Mouse (Mus musculus) neural tube, embryonic 11.5 days (tissue): ENCODE measurements at regions not wholly inside any gene's neighbourhood (a gene's known extent, or its start where the extent isn't known, plus 50 kb on each side); places are given as distances from the start of the nearest gene placed in this dataset.
A peak's percentile ranks its signal among the peaks of the same experiment; 100 is the strongest.
"Not testable (repeated sequence)": the region's sequence is repeated elsewhere in the genome, so short reads cannot be mapped to it uniquely, and the experiment has no call there.

Source experiments
- ATAC-seq: fragments of 200-750 bp; cut with Nextera tagmentation; 2 replicates; pipeline ENCODE4 v1.8.0; 2017; ENCODE audit warnings: moderate number of reproducible peaks, mild to moderate bottlenecking, moderate TSS enrichment, moderate library complexity; ENCODE audit not compliant: insufficient read depth, low FRiP score, low TSS enrichment
- DNase-seq: peaks from one replicate; pipeline ENCODE4 v3.0.0-alpha.2; 2015; ENCODE audit warnings: low spot score
- H3K27ac ChIP-seq: fragments of 300-500 bp; sonication (generic); 2 replicates; pipeline ENCODE4 v1.5.1; 2014; ENCODE audit warnings: low read depth, mild to moderate bottlenecking, low read length
- H3K27me3 ChIP-seq: fragments of 300-500 bp; sonication (generic); 2 replicates; pipeline ENCODE4 v1.6.1; 2014; ENCODE audit warnings: mild to moderate bottlenecking, low read length, mixed read lengths; ENCODE audit not compliant: control insufficient read depth, insufficient read depth
- H3K36me3 ChIP-seq: fragments of 300-500 bp; sonication (generic); 2 replicates; pipeline ENCODE4 v1.6.1; 2014; ENCODE audit warnings: mild to moderate bottlenecking, low read length, moderate library complexity, mixed read lengths; ENCODE audit not compliant: control insufficient read depth, insufficient read depth
- H3K4me1 ChIP-seq: fragments of 300-500 bp; sonication (generic); 2 replicates; pipeline ENCODE4 v1.6.1; 2014; ENCODE audit warnings: low read length, mixed read lengths; ENCODE audit not compliant: control insufficient read depth, insufficient read depth
- H3K4me2 ChIP-seq: fragments of 300-500 bp; sonication (generic); 2 replicates; pipeline ENCODE4 v1.6.1; 2014; ENCODE audit warnings: low read depth, mild to moderate bottlenecking, moderate library complexity
- H3K4me3 ChIP-seq: fragments of 300-500 bp; sonication (generic); 2 replicates; pipeline ENCODE4 v1.5.1; 2014; ENCODE audit warnings: low read depth, low read length
- H3K9ac ChIP-seq: fragments of 300-500 bp; sonication (generic); 2 replicates; pipeline ENCODE4 v1.6.1; 2014; ENCODE audit warnings: mild to moderate bottlenecking, low read length
- H3K9me3 ChIP-seq: fragments of 300-500 bp; sonication (generic); 2 replicates; pipeline ENCODE4 v1.6.1; 2016; ENCODE audit warnings: low read length; ENCODE audit not compliant: control insufficient read depth
- WGBS: fragments of 180-500 bp; shearing (Covaris S2); extraction: QIAGEN DNeasy Blood & Tissue Kit; methylation state at CpG from one replicate; pipeline ENCODE4 v1.1.7; 2014; 5-methylcytosine and 5-hydroxymethylcytosine counted together

DNA sequence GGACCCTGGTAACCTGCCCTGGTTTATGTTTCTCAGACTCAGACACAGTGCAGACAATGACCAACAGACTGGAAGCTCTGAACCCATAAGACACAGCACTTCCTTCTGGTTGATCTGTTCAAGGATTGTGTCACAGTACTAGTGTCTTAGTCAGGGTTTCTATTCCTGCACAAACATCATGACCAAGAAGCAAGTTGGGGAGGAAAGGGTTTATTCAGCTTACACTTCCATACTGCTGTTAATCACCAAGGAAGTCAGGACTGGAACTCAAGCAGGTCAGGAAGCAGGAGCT is 65.8 kb upstream of the Tbl1xr1 start:
- H3K4me2 ChIP-seq, H3K36me3 ChIP-seq, H3K9me3 ChIP-seq, H3K4me3 ChIP-seq, H3K27ac ChIP-seq, H3K4me1 ChIP-seq, ATAC-seq, H3K27me3 ChIP-seq, H3K9ac ChIP-seq, DNase-seq: not testable (repeated sequence)

GRCm38 (mm10) chr3:22021360-22021935 is 55.0 kb upstream of the Tbl1xr1 start:
- WGBS: 95% methylated on average over 3 of the region's 3 CpGs
- no peaks in the 10 kb centered on the region for H3K4me1 ChIP-seq
- DNase-seq: no peak
- H3K9me3 ChIP-seq: no peaks in the 10 kb centered on the region
- no peak overlapping the region for H3K27ac ChIP-seq
- H3K9ac ChIP-seq: no peak overlapping the region
- no peak overlapping the region for H3K4me2 ChIP-seq
- H3K36me3 ChIP-seq: no peaks in the 10 kb centered on the region
- H3K27me3 ChIP-seq: no peaks in the 10 kb centered on the region
- H3K4me3 ChIP-seq: no peak overlapping the region
- no peak for ATAC-seq

- ATAC-seq (no peak), DNase-seq (no peak)
- Histone ChIP-seq H3K27me3 (no peaks in the 10 kb centered on the region), H3K4me1 (no peaks in the 10 kb centered on the region), H3K9me3 (no peaks in the 10 kb centered on the region), H3K4me2 (no peak overlapping the region), H3K27ac (no peak overlapping the region), H3K4me3 (no peak overlapping the region), H3K9ac (no peak overlapping the region), H3K36me3 (no peaks in the 10 kb centered on the region)
- 54% methylated on average over 2 of the region's 2 CpGs for WGBS
These were observed 54.0 kb upstream of the Tbl1xr1 start for GRCm38 (mm10) chr3:22022418-22022817.

DNA sequence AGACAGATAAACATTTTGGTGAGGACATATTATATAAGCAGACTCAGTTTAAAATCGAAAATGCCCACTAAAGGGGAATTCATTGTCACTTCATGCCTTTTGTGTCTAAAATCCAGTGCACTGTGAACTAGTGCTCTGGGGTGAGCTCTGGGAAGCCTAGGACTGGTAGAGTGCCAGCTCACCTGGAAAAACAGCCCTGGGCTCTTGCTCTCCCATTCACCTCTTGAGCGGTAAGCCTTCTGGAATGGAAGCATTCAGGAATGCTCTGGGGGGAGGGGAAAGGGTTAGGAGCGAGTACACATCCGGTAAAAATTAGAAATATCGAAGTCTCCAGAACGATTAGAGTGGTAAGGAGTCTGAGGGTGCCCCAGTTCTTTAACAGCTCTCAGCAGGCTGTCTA is 53.4 kb upstream of the Tbl1xr1 start:
- 79% methylated on average over 6 of the region's 6 CpGs for WGBS
- Histone ChIP-seq H3K4me1 (no peaks in the 10 kb centered on the region), H3K4me2 (no peak overlapping the region), H3K4me3 (no peak overlapping the region), H3K36me3 (no peaks in the 10 kb centered on the region), H3K27ac (no peak overlapping the region), H3K27me3 (no peaks in the 10 kb centered on the region), H3K9me3 (no peaks in the 10 kb centered on the region), H3K9ac (no peak overlapping the region)
- ATAC-seq (no peak), DNase-seq (no peak)

DNA sequence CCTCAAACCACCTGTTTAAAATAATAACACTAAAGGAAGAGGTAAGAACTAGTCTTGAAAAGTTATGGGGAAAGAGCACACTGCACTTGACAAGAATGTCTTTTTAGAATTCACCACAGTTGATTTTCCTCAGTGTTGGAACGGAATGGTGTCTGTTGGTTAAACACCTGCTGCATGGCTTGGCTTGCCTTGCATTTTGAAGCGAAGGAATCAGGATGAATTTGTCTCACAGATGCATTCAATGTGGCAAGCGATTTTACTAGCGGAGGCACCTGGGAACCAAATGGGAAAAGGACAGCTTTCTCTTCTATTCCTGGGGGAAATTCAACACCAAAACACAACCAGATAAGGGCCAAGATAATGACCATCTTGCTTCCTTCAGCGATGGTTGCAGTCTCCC is 52.9 kb upstream of the Tbl1xr1 start:
- Histone ChIP-seq H3K4me2 (no peak overlapping the region), H3K27me3 (no peaks in the 10 kb centered on the region), H3K36me3 (no peaks in the 10 kb centered on the region), H3K9me3 (no peaks in the 10 kb centered on the region), H3K4me1 (no peaks in the 10 kb centered on the region), H3K4me3 (no peak overlapping the region), H3K9ac (no peak overlapping the region), H3K27ac (no peak overlapping the region)
- 72% methylated on average over 5 of the region's 5 CpGs for whole genome bisulfite sequencing
- ATAC-seq (no peak), DNase-seq (no peak)

GRCm38 (mm10) chr3:22024200-22024599 is 52.3 kb upstream of the Tbl1xr1 start:
- Histone ChIP-seq H3K9ac (no peak overlapping the region), H3K4me1 (no peaks in the 10 kb centered on the region), H3K4me3 (no peak overlapping the region), H3K27me3 (no peaks in the 10 kb centered on the region), H3K4me2 (no peak overlapping the region), H3K9me3 (no peaks in the 10 kb centered on the region), H3K27ac (no peak overlapping the region), H3K36me3 (no peaks in the 10 kb centered on the region)
- WGBS: 12% methylated on average over 6 of the region's 6 CpGs
- ATAC-seq (peak; percentile 60; the same call in 1 of the 2 replicates), DNase-seq (peak; percentile 13)

GRCm38 (mm10) chr3:22025119-22025518 is 51.3 kb upstream of the Tbl1xr1 start:
- H3K27ac ChIP-seq: no peak overlapping the region
- WGBS: 12% methylated on average over 6 of the region's 6 CpGs
- H3K4me3 ChIP-seq: no peak overlapping the region
- ATAC-seq: no peak
- no peak overlapping the region for H3K9ac ChIP-seq
- no peaks in the 10 kb centered on the region for H3K9me3 ChIP-seq
- DNase-seq: peak; percentile 18
- no peak overlapping the region for H3K4me2 ChIP-seq
- no peaks in the 10 kb centered on the region for H3K36me3 ChIP-seq
- no peaks in the 10 kb centered on the region for H3K27me3 ChIP-seq
- no peaks in the 10 kb centered on the region for H3K4me1 ChIP-seq

DNA sequence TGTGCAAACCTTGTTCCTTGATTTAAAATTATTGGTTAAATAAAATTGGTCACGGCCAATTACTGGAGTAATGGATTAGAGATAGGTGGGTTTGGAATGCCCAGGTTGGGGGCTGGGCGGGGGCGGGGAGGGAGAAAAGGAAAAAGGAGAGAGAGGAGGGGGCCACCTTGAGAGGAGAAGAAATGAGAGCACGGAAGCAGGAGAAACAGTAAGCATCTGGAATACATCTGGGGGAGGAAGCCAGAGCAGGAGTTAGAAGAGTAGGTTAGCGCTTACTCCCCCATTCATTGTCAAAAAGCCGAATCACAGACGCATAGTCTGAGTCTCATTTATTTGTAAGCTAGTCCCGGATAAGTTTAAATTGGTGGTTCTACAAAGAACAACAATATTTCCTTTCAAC is 50.8 kb upstream of the Tbl1xr1 start:
- H3K4me2 ChIP-seq: no peak overlapping the region
- no peak for DNase-seq

More for the DNA sequence above, 50.8 kb upstream of the Tbl1xr1 start:
- ATAC-seq: no peak
- no peak overlapping the region for H3K4me3 ChIP-seq
- H3K27ac ChIP-seq: no peak overlapping the region
- H3K36me3 ChIP-seq: no peaks in the 10 kb centered on the region
- no peaks in the 10 kb centered on the region for H3K4me1 ChIP-seq
- H3K27me3 ChIP-seq: no peaks in the 10 kb centered on the region
- H3K9ac ChIP-seq: no peak overlapping the region
- no peaks in the 10 kb centered on the region for H3K9me3 ChIP-seq
- WGBS: 57% methylated on average over 8 of the region's 8 CpGs
